Mouse (Mus musculus): Measurements from ENCODE around the gene Ackr3. TPM values are rescaled to one million over a fixed set of nuclear protein-coding genes. Genes with fewer than 3 reads are reported as not detected.

Gene Ackr3
- polyA plus RNA-seq, 1 experiment from 2014 or later, result 11.1 TPM

DNA sequence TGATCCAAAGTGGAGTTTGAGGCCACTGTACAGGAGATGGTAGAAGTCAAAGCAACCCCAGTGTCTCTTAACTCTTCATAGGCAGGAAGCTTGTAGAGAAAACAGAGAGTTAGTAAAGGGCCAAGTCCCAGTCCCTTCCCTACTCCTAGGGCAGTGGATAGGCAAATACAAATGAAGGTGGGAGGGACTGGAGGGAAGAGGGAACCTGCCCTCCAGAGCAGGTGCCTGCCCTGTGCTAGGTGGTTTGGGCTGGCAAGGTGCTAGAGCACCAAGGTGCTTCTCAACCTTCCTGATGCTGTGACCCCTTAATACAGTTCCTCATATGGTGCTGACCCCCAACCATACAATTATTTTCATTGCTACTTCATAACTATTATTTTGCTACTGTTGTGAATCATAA is 26.2 kb upstream of the Ackr3 start:
- DNase-seq (ENCODE audit: low spot score), result no peak
- H3K36me3 ChIP-seq (replicated peaks; ENCODE audit: control insufficient read depth, insufficient read depth), result no peaks in the 10 kb centered on the region
- H3K4me3 ChIP-seq (replicated peaks; ENCODE audit: low read length), result no peak overlapping the region
- no peaks in the 10 kb centered on the region for H3K9me3 ChIP-seq (ENCODE audit: control insufficient read depth, low read length)
- H3K4me1 ChIP-seq (replicated peaks; ENCODE audit: control insufficient read depth, insufficient read depth, low read length), result 0 out of 2 replicates have a peak, but pooled peaks cover 7% of the 10 kb centered on the region
- no peak overlapping the region for H3K9ac ChIP-seq
- no peak overlapping the region for H3K4me2 ChIP-seq (replicated peaks)
- ATAC-seq (ENCODE audit: low FRiP score), result no peak
- no peaks in the 10 kb centered on the region for H3K27me3 ChIP-seq (ENCODE audit: control insufficient read depth, insufficient read depth, low read length)
- H3K27ac ChIP-seq, result no peak overlapping the region

DNA sequence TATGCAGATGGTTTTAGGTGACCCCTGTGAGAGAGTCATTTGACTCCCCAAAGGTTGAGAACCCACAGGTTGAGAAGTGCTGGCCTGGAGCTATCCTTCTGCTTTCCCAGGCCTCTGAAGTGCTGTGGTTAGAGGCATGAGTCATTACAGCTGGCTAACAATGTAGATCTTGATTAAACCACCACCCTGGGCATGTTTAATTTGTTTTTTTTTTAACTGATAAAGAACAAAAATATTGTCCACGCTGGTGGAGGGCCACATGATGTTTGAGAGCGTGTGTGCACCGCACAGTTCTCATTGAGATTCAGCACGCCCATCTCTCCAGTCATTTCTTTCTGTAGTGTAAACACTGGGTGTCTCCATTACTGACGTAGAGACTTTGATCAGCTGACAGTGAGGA is 25.8 kb upstream of the Ackr3 start:
- WGBS, result 71% methylated on average over 5 of the region's 5 CpGs
- no peaks in the 10 kb centered on the region for H3K27me3 ChIP-seq (ENCODE audit: control insufficient read depth, insufficient read depth, low read length)
- H3K36me3 ChIP-seq (replicated peaks; ENCODE audit: control insufficient read depth, insufficient read depth), result no peaks in the 10 kb centered on the region
- no peak for DNase-seq (ENCODE audit: low spot score)
- no peak overlapping the region for H3K4me2 ChIP-seq (replicated peaks)
- 0 out of 2 replicates have a peak, but pooled peaks cover 7% of the 10 kb centered on the region for H3K4me1 ChIP-seq (replicated peaks; ENCODE audit: control insufficient read depth, insufficient read depth, low read length)
- no peak overlapping the region for H3K4me3 ChIP-seq (replicated peaks; ENCODE audit: low read length)
- no peaks in the 10 kb centered on the region for H3K9me3 ChIP-seq (ENCODE audit: control insufficient read depth, low read length)
- no peak overlapping the region for H3K9ac ChIP-seq
- no peak for ATAC-seq (ENCODE audit: low FRiP score)
- no peak overlapping the region for H3K27ac ChIP-seq

- no peak overlapping the region for H3K9ac ChIP-seq
- ATAC-seq (ENCODE audit: low FRiP score) (no peak), DNase-seq (ENCODE audit: low spot score) (no peak)
Measured at GRCm38 (mm10) chr1:90180479-90180878, 23.3 kb upstream of the Ackr3 start.

DNA sequence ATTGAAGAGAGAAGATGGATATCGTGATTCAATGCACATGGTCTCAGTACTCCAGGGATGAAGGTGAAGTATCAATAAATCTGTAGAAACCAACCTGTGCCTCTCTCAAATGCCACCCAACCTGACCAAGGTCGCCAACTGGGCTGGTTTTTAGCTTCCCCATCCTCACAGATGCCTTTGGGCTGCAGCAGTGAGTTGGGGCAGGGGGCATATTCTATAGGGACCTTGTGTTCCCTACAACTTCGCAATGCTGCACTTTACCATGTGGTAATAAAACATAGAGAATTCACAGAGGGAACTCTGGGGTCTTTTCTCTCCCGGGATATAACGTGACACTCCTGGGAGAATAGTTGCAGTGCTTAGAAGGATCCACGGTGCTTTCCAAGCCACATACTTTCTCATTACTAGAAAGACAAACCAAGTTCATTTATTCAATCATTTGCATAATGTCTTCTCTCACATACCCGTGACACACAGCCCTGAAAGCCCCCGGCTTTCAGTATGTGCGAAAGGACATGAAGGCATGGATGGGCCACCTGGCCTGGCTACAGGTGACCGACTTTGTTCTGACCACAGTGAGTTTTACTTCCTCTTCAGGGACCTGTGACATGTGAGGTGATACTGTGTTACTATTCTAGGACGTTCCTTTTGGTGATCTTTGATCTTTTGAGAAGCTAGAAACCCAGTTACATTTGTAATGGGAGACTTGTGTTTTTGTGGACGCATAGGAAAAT is 22.6 kb upstream of the Ackr3 start:
- Histone ChIP-seq H3K27me3 (ENCODE audit: control insufficient read depth, insufficient read depth, low read length) (no peaks in the 10 kb centered on the region), H3K27ac (no peak overlapping the region), H3K36me3 (replicated peaks; ENCODE audit: control insufficient read depth, insufficient read depth) (no peaks in the 10 kb centered on the region), H3K9ac (no peak overlapping the region), H3K4me1 (replicated peaks; ENCODE audit: control insufficient read depth, insufficient read depth, low read length) (no peaks in the 10 kb centered on the region), H3K4me3 (replicated peaks; ENCODE audit: low read length) (no peak overlapping the region), H3K9me3 (ENCODE audit: control insufficient read depth, low read length) (no peaks in the 10 kb centered on the region), H3K4me2 (replicated peaks) (no peak overlapping the region)
- DNase-seq (ENCODE audit: low spot score) (no peak), ATAC-seq (ENCODE audit: low FRiP score) (no peak)
- 81% methylated on average over 12 of the region's 12 CpGs for whole genome bisulfite sequencing

More at GRCm38 (mm10) chr1:90180479-90180878, 23.3 kb upstream of the Ackr3 start:
- Histone ChIP-seq H3K27me3 (ENCODE audit: control insufficient read depth, insufficient read depth, low read length) (no peaks in the 10 kb centered on the region), H3K36me3 (replicated peaks; ENCODE audit: control insufficient read depth, insufficient read depth) (no peaks in the 10 kb centered on the region), H3K4me2 (replicated peaks) (no peak overlapping the region), H3K9me3 (ENCODE audit: control insufficient read depth, low read length) (no peaks in the 10 kb centered on the region), H3K27ac (no peak overlapping the region), H3K4me1 (replicated peaks; ENCODE audit: control insufficient read depth, insufficient read depth, low read length) (no peaks in the 10 kb centered on the region), H3K4me3 (replicated peaks; ENCODE audit: low read length) (no peak overlapping the region)
- 80% methylated on average over 7 of the region's 7 CpGs for WGBS

DNA sequence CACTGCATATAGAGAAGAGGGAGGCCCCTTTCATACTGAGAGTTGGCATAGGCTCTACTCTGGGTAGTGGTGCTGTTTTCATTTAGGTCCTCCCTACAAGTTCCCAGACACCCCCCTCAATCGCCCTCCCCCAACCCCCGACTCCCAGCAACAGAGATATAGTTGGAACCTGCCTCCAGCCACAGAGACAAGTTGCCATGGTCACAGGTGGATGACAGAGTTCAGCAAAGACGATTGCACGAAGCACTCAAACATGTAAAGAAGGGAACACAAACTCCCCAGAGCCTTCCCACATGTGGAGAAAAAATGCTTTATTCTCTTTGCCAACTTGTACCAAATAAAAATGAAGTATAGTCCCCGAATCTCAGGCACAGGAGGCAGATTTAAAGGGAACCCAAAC is 21.3 kb upstream of the Ackr3 start:
- Histone ChIP-seq H3K9ac (no peak overlapping the region), H3K36me3 (replicated peaks; ENCODE audit: control insufficient read depth, insufficient read depth) (no peaks in the 10 kb centered on the region), H3K27ac (no peak overlapping the region), H3K4me3 (replicated peaks; ENCODE audit: low read length) (no peak overlapping the region), H3K4me1 (replicated peaks; ENCODE audit: control insufficient read depth, insufficient read depth, low read length) (no peaks in the 10 kb centered on the region), H3K4me2 (replicated peaks) (no peak overlapping the region), H3K9me3 (ENCODE audit: control insufficient read depth, low read length) (no peaks in the 10 kb centered on the region; the same call in 1 of the 2 replicates), H3K27me3 (ENCODE audit: control insufficient read depth, insufficient read depth, low read length) (no peaks in the 10 kb centered on the region)
- DNase-seq (ENCODE audit: low spot score) (no peak), ATAC-seq (ENCODE audit: low FRiP score) (no peak)
- 61% methylated on average over 5 of the region's 5 CpGs for WGBS

- 72% methylated on average over 6 of the region's 6 CpGs for WGBS
- no peaks in the 10 kb centered on the region; the same call in 1 of the 2 replicates for H3K9me3 ChIP-seq (ENCODE audit: control insufficient read depth, low read length)
- no peaks in the 10 kb centered on the region for H3K36me3 ChIP-seq (replicated peaks; ENCODE audit: control insufficient read depth, insufficient read depth)
- ATAC-seq (ENCODE audit: low FRiP score) (no peak), DNase-seq (ENCODE audit: low spot score) (no peak)
- no peak overlapping the region for H3K4me2 ChIP-seq (replicated peaks)
- H3K4me3 ChIP-seq (replicated peaks; ENCODE audit: low read length), result no peak overlapping the region
- no peaks in the 10 kb centered on the region for H3K27me3 ChIP-seq (ENCODE audit: control insufficient read depth, insufficient read depth, low read length)
- H3K4me1 ChIP-seq (replicated peaks; ENCODE audit: control insufficient read depth, insufficient read depth, low read length), result no peaks in the 10 kb centered on the region
- no peak overlapping the region for H3K9ac ChIP-seq
- no peak overlapping the region for H3K27ac ChIP-seq
Measured at GRCm38 (mm10) chr1:90183602-90184001, 20.2 kb upstream of the Ackr3 start.

GRCm38 (mm10) chr1:90186173-90186572 is 17.6 kb upstream of the Ackr3 start:
- Histone ChIP-seq H3K9me3 (ENCODE audit: control insufficient read depth, low read length) (no peaks in the 10 kb centered on the region; the same call in 1 of the 2 replicates), H3K9ac (no peak overlapping the region), H3K27ac (no peak overlapping the region), H3K36me3 (replicated peaks; ENCODE audit: control insufficient read depth, insufficient read depth) (no peaks in the 10 kb centered on the region), H3K4me2 (replicated peaks) (no peak overlapping the region), H3K27me3 (ENCODE audit: control insufficient read depth, insufficient read depth, low read length) (no peaks in the 10 kb centered on the region), H3K4me1 (replicated peaks; ENCODE audit: control insufficient read depth, insufficient read depth, low read length) (no peaks in the 10 kb centered on the region), H3K4me3 (replicated peaks; ENCODE audit: low read length) (no peak overlapping the region)
- ATAC-seq (ENCODE audit: low FRiP score) (no peak), DNase-seq (ENCODE audit: low spot score) (no peak)
- 95% methylated on average over 4 of the region's 4 CpGs for WGBS

DNA sequence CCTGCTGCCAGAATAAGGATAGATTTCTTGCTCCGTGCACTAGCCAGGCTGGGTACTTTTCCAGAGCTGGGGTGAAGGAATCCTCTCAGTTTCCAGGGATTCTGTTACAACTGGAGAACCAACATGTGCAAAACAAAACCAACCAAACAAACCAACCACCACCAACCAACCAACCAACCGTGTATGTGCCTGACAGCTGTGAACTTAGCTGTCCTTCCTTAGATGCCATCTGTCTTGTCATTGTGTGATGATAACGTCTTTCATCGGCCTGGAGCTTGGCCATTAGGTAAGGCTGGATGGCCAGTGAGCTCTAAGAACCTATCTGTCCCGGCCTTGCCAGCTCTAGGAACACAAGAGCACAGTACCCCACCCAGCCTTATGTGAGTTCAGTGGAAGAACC is 16.9 kb upstream of the Ackr3 start:
- no peaks in the 10 kb centered on the region; the same call in 1 of the 2 replicates for H3K9me3 ChIP-seq (ENCODE audit: control insufficient read depth, low read length)

GRCm38 (mm10) chr1:90189046-90189445 is 14.7 kb upstream of the Ackr3 start:
- no peaks in the 10 kb centered on the region; the same call in 1 of the 2 replicates for H3K9me3 ChIP-seq (ENCODE audit: control insufficient read depth, low read length)
- 20% methylated on average over 6 of the region's 6 CpGs for WGBS
- H3K27me3 ChIP-seq (ENCODE audit: control insufficient read depth, insufficient read depth, low read length), result no peaks in the 10 kb centered on the region
- DNase-seq (ENCODE audit: low spot score), result no peak
- no peak overlapping the region for H3K9ac ChIP-seq
- no peaks in the 10 kb centered on the region for H3K36me3 ChIP-seq (replicated peaks; ENCODE audit: control insufficient read depth, insufficient read depth)
- no peak overlapping the region for H3K4me2 ChIP-seq (replicated peaks)
- H3K27ac ChIP-seq, result no peak overlapping the region
- no peak for ATAC-seq (ENCODE audit: low FRiP score)
- H3K4me1 ChIP-seq (replicated peaks; ENCODE audit: control insufficient read depth, insufficient read depth, low read length), result no peaks in the 10 kb centered on the region
- H3K4me3 ChIP-seq (replicated peaks; ENCODE audit: low read length), result no peak overlapping the region

More for the DNA sequence above, 16.9 kb upstream of the Ackr3 start:
- Histone ChIP-seq H3K4me2 (replicated peaks) (no peak overlapping the region), H3K4me1 (replicated peaks; ENCODE audit: control insufficient read depth, insufficient read depth, low read length) (no peaks in the 10 kb centered on the region), H3K27me3 (ENCODE audit: control insufficient read depth, insufficient read depth, low read length) (no peaks in the 10 kb centered on the region), H3K36me3 (replicated peaks; ENCODE audit: control insufficient read depth, insufficient read depth) (no peaks in the 10 kb centered on the region), H3K27ac (no peak overlapping the region), H3K4me3 (replicated peaks; ENCODE audit: low read length) (no peak overlapping the region), H3K9ac (no peak overlapping the region)
- 92% methylated on average over 5 of the region's 5 CpGs for WGBS
- no peak for DNase-seq (ENCODE audit: low spot score)
- ATAC-seq (ENCODE audit: low FRiP score), result no peak

Data from hindbrain, embryonic 14.5 days (tissue).